Mouse (Mus musculus): ENCODE results near the gene Fam129c. TPM values are rescaled to one million over a fixed set of nuclear protein-coding genes. Genes with fewer than 3 reads are reported as not detected.
A peak's percentile ranks its signal among the peaks of the same experiment; 100 is the strongest.

Fam129c gene
- polyA plus RNA-seq, 1 experiment: 2.9 TPM

DNA sequence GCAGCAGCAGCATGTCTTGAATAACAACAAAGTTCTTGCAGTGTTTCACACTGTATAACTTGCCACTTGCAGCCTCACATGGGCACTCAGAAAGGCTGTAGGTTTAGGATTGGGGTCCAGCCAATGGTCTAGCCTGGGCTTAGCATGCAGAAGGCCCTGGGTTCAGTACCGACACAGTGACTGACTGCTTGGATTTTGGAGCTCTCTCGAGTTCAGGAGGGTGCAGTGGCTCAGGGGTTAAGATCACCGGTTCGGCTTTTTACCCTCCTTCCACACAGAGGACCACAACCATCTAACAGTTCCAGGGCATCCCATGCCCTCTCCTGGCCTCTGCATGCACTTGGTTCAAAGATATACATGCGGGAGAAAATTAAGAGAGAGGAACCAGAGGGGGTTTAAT is 6.4 kb upstream of the Fam129c start:
- peak overlapping the region; percentile 73 for H3K4me3 ChIP-seq
- no peaks in the 10 kb centered on the region for H3K36me3 ChIP-seq (ENCODE audit: control insufficient read depth, insufficient read depth)
- TF ChIP-seq MYOD1 (IDR thresholded peaks at IDR 0.05; ENCODE audit: control insufficient read depth in 1 of 3, insufficient read length in 2 of 3, low read depth in 2 of 3): no peak
- TF ChIP-seq CEBPB (IDR thresholded peaks at IDR 0.05; ENCODE audit: insufficient read depth, poor library complexity, severe bottlenecking): no peak
- no peak for TF ChIP-seq MAX (IDR thresholded peaks at IDR 0.05; ENCODE audit: low read depth)
- TF ChIP-seq E2F4 (IDR thresholded peaks at IDR 0.05; ENCODE audit: insufficient read depth): no peak
- no peak for TF ChIP-seq TCF3 (IDR thresholded peaks at IDR 0.05; ENCODE audit: insufficient read length, low read depth)
- TF ChIP-seq POLR2AphosphoS2 (IDR thresholded peaks at IDR 0.05; ENCODE audit: insufficient read length, low read depth): no peak
- TF ChIP-seq TCF12 (IDR thresholded peaks at IDR 0.05; ENCODE audit: insufficient read depth, poor library complexity, severe bottlenecking): no peak
- TF ChIP-seq USF1 (IDR thresholded peaks at IDR 0.05; ENCODE audit: low read depth): no peak
- TF ChIP-seq REST (IDR thresholded peaks at IDR 0.05; ENCODE audit: insufficient read depth, insufficient read length): no peak
- no peak for TF ChIP-seq SRF (IDR thresholded peaks at IDR 0.05; ENCODE audit: control insufficient read depth, insufficient read length, low read depth)
- no peak for TF ChIP-seq POLR2A (IDR thresholded peaks at IDR 0.05; ENCODE audit: insufficient read length, low read depth)
- TF ChIP-seq MYOG (IDR thresholded peaks at IDR 0.05; ENCODE audit: control insufficient read depth in 1 of 3, insufficient read depth in 1 of 3, insufficient read length in 2 of 3, low read depth in 2 of 3): no peak
- peak overlapping the region; percentile 88 for H3ac ChIP-seq (ENCODE audit: control insufficient read depth, insufficient read length)
- peaks cover 8% of the 10 kb centered on the region for H3K79me2 ChIP-seq (ENCODE audit: control insufficient read depth, insufficient read depth)
- peak overlapping the region; percentile 74 for H3K4me2 ChIP-seq (ENCODE audit: low read depth)
- no peaks in the 10 kb centered on the region for H3K27me3 ChIP-seq (ENCODE audit: control insufficient read depth, insufficient read depth, insufficient read length)

- H3K79me2 ChIP-seq (ENCODE audit: control insufficient read depth, insufficient read depth): peaks cover 8% of the 10 kb centered on the region
- H3ac ChIP-seq (ENCODE audit: control insufficient read depth, insufficient read length): peak within 1 kb of the TSS; percentile 88
- no peaks in the 10 kb centered on the region for H3K27me3 ChIP-seq (ENCODE audit: control insufficient read depth, insufficient read depth, insufficient read length)
- peak within 1 kb of the TSS; percentile 73 for H3K4me3 ChIP-seq
- peak within 1 kb of the TSS; percentile 98 for H3K4me2 ChIP-seq (ENCODE audit: low read depth)
- H3K36me3 ChIP-seq (ENCODE audit: control insufficient read depth, insufficient read depth): no peaks in the 10 kb centered on the region
- TF ChIP-seq CEBPB (IDR thresholded peaks at IDR 0.05; ENCODE audit: insufficient read depth, poor library complexity, severe bottlenecking) (no peak), MYOD1 (IDR thresholded peaks at IDR 0.05; ENCODE audit: control insufficient read depth in 1 of 3, insufficient read length in 2 of 3, low read depth in 2 of 3) (peak in 2 of 3 experiments; percentile 4 to 30), POLR2AphosphoS2 (IDR thresholded peaks at IDR 0.05; ENCODE audit: insufficient read length, low read depth) (peak; percentile 92), MYOG (IDR thresholded peaks at IDR 0.05; ENCODE audit: control insufficient read depth in 1 of 3, insufficient read depth in 1 of 3, insufficient read length in 2 of 3, low read depth in 2 of 3) (peak in 2 of 3 experiments; percentile 8 to 29), TCF3 (IDR thresholded peaks at IDR 0.05; ENCODE audit: insufficient read length, low read depth) (no peak), POLR2A (IDR thresholded peaks at IDR 0.05; ENCODE audit: insufficient read length, low read depth) (peak; percentile 94)
Observed at GRCm38 (mm10) chr8:71591471-71592373, 5.7 kb upstream of the Fam129c start, which contains the start of gene Pgls. Gene Pgls (plus strand): TSS chr8:71592176.

DNA sequence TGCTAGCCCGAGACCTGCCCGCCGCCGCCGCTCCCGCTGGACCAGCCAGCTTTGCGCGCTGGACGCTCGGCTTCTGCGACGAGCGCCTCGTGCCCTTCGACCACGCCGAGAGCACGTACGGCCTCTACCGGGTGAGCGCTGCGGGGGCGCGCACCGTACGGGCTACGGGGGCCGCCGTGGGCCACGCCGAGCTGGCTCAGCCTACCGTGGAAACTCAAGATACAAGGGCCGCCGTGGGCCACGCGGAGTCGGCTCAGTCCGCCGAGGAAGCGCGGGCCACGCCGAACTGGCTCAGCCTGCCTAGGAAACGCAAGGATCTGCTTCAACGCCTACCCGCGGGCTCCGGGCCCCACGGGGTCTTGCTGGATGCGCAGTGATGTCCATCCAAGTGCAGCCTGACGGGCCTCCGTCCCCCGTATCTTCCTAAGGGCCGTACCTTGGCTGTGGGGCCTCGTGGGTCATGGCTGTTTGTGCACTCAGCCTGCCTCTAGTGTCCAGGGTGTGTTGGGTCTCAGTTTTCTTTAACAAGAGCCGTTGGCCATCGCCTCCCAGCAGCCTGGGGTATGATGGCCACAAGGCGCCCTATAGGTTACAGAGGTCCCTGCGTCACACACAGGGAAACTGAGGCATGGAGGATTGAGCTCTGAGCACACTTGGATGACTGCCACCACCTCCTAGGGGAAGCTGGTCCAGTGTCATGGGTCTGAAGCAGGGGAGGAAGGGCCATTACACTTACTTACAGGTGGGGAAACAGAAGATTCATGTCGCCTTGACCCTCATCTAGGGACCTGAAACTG is 4.9 kb upstream of the Fam129c start:
- peaks cover 8% of the 10 kb centered on the region for H3K79me2 ChIP-seq (ENCODE audit: control insufficient read depth, insufficient read depth)
- TF ChIP-seq POLR2A (IDR thresholded peaks at IDR 0.05; ENCODE audit: insufficient read length, low read depth) (peak; percentile 57), REST (IDR thresholded peaks at IDR 0.05; ENCODE audit: insufficient read depth, insufficient read length) (no peak)
- H3ac ChIP-seq (ENCODE audit: control insufficient read depth, insufficient read length): peak overlapping the region; percentile 88
- H3K36me3 ChIP-seq (ENCODE audit: control insufficient read depth, insufficient read depth): no peaks in the 10 kb centered on the region
- H3K4me2 ChIP-seq (ENCODE audit: low read depth): peak overlapping the region; percentile 98
- peak overlapping the region; percentile 73 for H3K4me3 ChIP-seq
- H3K27me3 ChIP-seq (ENCODE audit: control insufficient read depth, insufficient read depth, insufficient read length): no peaks in the 10 kb centered on the region

- Histone ChIP-seq H3K4me3 (peak overlapping the region; percentile 73), H3K4me2 (ENCODE audit: low read depth) (no peak overlapping the region), H3K79me2 (ENCODE audit: control insufficient read depth, insufficient read depth) (peaks cover 8% of the 10 kb centered on the region), H3K36me3 (ENCODE audit: control insufficient read depth, insufficient read depth) (no peaks in the 10 kb centered on the region), H3K27me3 (ENCODE audit: control insufficient read depth, insufficient read depth, insufficient read length) (no peaks in the 10 kb centered on the region), H3ac (ENCODE audit: control insufficient read depth, insufficient read length) (no peak overlapping the region)
- TF ChIP-seq REST (IDR thresholded peaks at IDR 0.05; ENCODE audit: insufficient read depth, insufficient read length): no peak
- no peak for TF ChIP-seq POLR2A (IDR thresholded peaks at IDR 0.05; ENCODE audit: insufficient read length, low read depth)
- TF ChIP-seq SRF (IDR thresholded peaks at IDR 0.05; ENCODE audit: control insufficient read depth, insufficient read length, low read depth): no peak
- no peak for TF ChIP-seq TCF12 (IDR thresholded peaks at IDR 0.05; ENCODE audit: insufficient read depth, poor library complexity, severe bottlenecking)
- TF ChIP-seq POLR2AphosphoS2 (IDR thresholded peaks at IDR 0.05; ENCODE audit: insufficient read length, low read depth): peak; percentile 62
Observed at GRCm38 (mm10) chr8:71593556-71594323, 3.7 kb upstream of the Fam129c start.
